Mouse (Mus musculus): Measurements from ENCODE around the gene Gm10226. TPM values are rescaled to one million over a fixed set of nuclear protein-coding genes. Genes with fewer than 3 reads are reported as not detected.
A peak's percentile ranks its signal among the peaks of the same experiment; 100 is the strongest.
"Not testable (repeated sequence)": the region's sequence is repeated elsewhere in the genome, so short reads cannot be mapped to it uniquely, and the experiment has no call there.

The Gm10226 gene
- polyA plus RNA-seq, 1 experiment from 2014 or later, result 19.4 TPM

DNA sequence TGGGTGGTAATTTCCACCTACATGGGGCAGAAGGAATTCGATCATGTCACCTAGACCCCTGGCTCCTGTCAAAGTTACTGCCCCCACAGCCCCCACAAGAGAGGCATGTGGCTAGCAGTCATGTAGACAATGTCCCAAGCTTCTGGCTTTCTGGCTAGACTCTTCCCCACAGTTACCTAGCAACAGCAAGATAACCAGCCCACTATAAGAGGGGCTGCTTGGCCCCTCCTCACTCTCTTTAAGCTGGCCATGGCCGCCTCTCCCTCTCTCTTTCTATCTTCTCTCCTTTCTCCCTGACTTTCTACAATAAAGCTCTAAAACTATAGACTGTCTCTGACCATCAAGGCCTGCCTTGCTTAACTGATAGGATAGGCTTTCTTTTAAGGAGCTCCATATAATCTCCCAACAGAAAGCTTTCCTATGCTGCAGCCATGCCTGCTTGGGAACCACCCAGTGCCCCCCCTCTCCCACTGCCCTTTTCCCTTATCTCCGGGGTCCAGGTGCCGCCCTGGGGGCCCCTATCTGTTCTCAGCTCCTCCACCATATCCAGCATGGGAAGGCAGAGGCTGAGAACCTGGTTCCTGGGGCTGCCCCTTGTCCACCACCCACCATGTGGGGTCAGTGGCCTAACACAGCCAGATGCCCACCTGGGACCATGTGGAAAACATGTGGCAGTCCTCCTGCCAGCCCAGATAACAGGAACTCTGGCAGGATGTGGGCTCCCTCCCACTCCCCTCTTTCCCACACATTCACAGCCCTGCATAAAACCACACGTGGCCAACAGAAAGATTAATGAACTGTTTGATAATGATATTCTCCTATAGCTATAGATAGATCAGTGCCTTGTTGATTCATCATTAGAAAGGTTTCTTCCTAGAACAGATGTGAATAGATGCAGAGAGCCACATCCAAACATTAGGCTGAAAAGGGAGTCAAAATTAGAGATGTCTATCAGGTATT lies 10.9 kb downstream of the Gm10226 start:
- Histone ChIP-seq H3K9me3 (ENCODE audit: control insufficient read depth, low read length) (no peaks in the 10 kb centered on the region), H3K36me3 (ENCODE audit: control insufficient read depth, insufficient read depth, low read length) (no peaks in the 10 kb centered on the region), H3K27me3 (ENCODE audit: control insufficient read depth, insufficient read depth, low read length) (no peaks in the 10 kb centered on the region), H3K27ac (ENCODE audit: low read depth, low read length) (no peak overlapping the region), H3K9ac (ENCODE audit: low read length) (no peak overlapping the region), H3K4me3 (ENCODE audit: low read depth, low read length) (no peak overlapping the region), H3K4me2 (no peak overlapping the region), H3K4me1 (ENCODE audit: control insufficient read depth, insufficient read depth, low read length) (no peaks in the 10 kb centered on the region)
- WGBS, result 53% methylated on average over 5 of the region's 5 CpGs
- ATAC-seq (ENCODE audit: low FRiP score) (no peak), DNase-seq (ENCODE audit: low spot score, missing footprints) (no peak)

DNA sequence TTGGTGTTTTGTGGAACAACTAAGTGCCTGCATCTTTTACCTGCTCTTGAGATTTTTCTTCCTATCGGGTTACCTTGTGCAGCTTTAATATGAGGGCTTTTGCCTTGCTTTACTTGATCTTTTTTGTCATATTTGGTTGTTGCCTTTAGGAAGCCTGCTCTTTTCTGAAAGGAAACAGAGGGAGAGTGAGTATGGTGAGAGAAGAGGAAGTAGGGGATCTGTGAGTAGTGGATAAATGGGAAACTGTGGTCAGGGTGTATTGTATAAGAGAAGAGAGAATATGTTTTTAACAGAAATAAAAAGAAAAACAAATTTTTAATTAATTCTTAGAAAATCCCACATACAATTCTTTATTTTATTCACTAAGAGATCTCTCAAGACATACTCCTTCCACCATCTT lies 11.8 kb downstream of the Gm10226 start:
- Histone ChIP-seq H3K36me3 (ENCODE audit: control insufficient read depth, insufficient read depth, low read length) (no peaks in the 10 kb centered on the region), H3K4me3 (ENCODE audit: low read depth, low read length) (no peak overlapping the region), H3K9me3 (ENCODE audit: control insufficient read depth, low read length) (no peaks in the 10 kb centered on the region), H3K4me1 (ENCODE audit: control insufficient read depth, insufficient read depth, low read length) (no peaks in the 10 kb centered on the region), H3K4me2 (no peak overlapping the region), H3K27me3 (ENCODE audit: control insufficient read depth, insufficient read depth, low read length) (no peaks in the 10 kb centered on the region), H3K27ac (ENCODE audit: low read depth, low read length) (no peak overlapping the region), H3K9ac (ENCODE audit: low read length) (no peak overlapping the region)
- ATAC-seq (ENCODE audit: low FRiP score) (no peak), DNase-seq (ENCODE audit: low spot score, missing footprints) (no peak)
- 74% methylated on average over 1 of the region's 1 CpGs for WGBS

DNA sequence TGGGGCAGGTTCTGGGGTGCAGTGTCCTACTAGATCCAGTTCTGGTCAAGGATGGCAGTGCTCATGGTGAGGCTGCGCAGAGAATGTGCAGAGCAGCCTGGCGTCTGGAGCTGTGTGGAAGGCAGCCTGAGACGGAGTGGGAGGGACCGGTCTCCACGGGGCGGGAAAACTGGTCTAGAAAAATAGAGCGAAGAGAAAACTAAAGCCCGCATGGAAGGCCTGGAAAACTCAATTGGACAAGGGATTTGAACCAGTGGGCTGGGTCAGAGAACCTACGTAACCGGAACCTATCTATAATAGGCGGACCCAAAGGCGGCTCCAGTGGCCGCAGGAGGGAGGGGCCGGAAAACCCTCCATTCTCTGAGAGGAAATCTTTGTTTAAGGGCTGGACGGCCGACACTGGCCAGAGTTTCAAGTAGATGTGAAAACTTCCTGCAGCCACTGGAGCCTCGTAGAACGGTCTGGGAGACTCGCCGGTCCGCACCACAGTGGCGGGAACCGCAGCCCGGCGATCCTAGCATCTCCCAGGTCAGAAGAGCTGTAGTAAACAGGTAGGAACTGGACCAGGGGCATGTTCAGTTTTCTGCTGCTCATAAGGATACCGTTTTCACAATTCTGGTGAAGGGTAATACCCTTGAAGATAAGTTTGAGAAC lies 15.8 kb downstream of the Gm10226 start, which contains the start of gene Zfp760:
Zfp760 (plus strand) TSS at position 399 of the 654 bp plus-strand sequence.
- Histone ChIP-seq H3K4me1 (ENCODE audit: control insufficient read depth, insufficient read depth, low read length) (peaks cover 2% of the 10 kb centered on the region; the same call in 1 of the 2 replicates), H3K9ac (ENCODE audit: low read length) (peak within 1 kb of the TSS; percentile 79), H3K27me3 (ENCODE audit: control insufficient read depth, insufficient read depth, low read length) (no peaks in the 10 kb centered on the region), H3K4me3 (ENCODE audit: low read depth, low read length) (peak within 1 kb of the TSS; percentile 56), H3K36me3 (ENCODE audit: control insufficient read depth, insufficient read depth, low read length) (no peaks in the 10 kb centered on the region), H3K9me3 (ENCODE audit: control insufficient read depth, low read length) (no peaks in the 10 kb centered on the region), H3K27ac (ENCODE audit: low read depth, low read length) (peak within 1 kb of the TSS; percentile 87), H3K4me2 (peak within 1 kb of the TSS; percentile 51)
- ATAC-seq (ENCODE audit: low FRiP score) (peak; percentile 98), DNase-seq (ENCODE audit: low spot score, missing footprints) (peak; percentile 97)
- WGBS, result 3% methylated on average over 26 of the region's 26 CpGs

DNA sequence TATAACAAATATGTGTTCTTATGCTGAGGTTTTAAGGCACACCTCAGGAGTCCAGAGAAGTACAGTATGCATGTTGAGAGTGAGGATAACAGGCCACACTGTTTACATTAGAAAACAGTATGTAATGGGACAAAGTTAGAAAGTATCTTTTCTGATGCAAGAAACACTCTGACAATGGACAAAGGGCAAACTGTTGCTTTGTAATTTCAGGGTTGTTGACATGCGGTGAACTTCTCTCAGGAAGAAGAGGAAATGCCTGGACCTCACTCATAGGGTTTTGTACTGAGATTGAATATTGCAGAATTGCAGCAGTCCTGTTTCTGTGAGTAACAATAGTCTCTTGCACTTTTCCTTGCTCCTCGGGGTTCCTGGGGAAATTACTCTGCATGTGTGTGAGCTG lies 16.7 kb downstream of the Gm10226 start:
- Histone ChIP-seq H3K27ac (ENCODE audit: low read depth, low read length) (no peak overlapping the region), H3K4me1 (ENCODE audit: control insufficient read depth, insufficient read depth, low read length) (peaks cover 2% of the 10 kb centered on the region; the same call in 1 of the 2 replicates), H3K36me3 (ENCODE audit: control insufficient read depth, insufficient read depth, low read length) (peaks cover 2% of the 10 kb centered on the region; the same call in 1 of the 2 replicates), H3K27me3 (ENCODE audit: control insufficient read depth, insufficient read depth, low read length) (no peaks in the 10 kb centered on the region), H3K4me2 (peak overlapping the region; percentile 51), H3K9me3 (ENCODE audit: control insufficient read depth, low read length) (no peaks in the 10 kb centered on the region), H3K9ac (ENCODE audit: low read length) (peak overlapping the region; percentile 79), H3K4me3 (ENCODE audit: low read depth, low read length) (peak overlapping the region; percentile 56)
- no peak for ATAC-seq (ENCODE audit: low FRiP score)
- 49% methylated on average over 2 of the region's 2 CpGs for WGBS
- DNase-seq (ENCODE audit: low spot score, missing footprints), result peak; percentile 88

DNA sequence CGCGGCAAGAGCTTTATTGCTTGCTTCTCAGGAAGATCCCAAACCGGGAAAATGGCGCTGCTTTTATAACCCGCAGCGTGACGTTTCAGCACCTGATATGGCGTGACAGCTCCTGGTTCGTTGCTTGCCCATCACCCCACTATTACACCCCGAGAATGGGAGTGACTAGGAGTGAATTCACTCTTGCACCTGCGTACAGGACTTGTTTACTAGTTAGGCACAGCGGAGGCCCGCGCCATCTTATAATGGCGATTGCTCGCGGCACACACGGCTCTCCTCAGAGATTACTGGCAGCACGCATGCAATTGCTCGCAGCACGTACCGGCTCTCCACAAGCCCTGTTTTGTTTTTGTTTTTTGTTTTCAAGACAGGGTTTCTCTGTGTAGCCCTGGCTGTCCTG lies 38.8 kb downstream of the Gm10226 start, which contains the start of gene Zfp229:
Zfp229 (plus strand) TSS at position 301 of the 400 bp plus-strand sequence.
- H3K9ac ChIP-seq (ENCODE audit: low read length); H3K4me2 ChIP-seq; H3K4me1 ChIP-seq (ENCODE audit: control insufficient read depth, insufficient read depth, low read length); H3K36me3 ChIP-seq (ENCODE audit: control insufficient read depth, insufficient read depth, low read length); H3K27ac ChIP-seq (ENCODE audit: low read depth, low read length); ATAC-seq (ENCODE audit: low FRiP score); H3K9me3 ChIP-seq (ENCODE audit: control insufficient read depth, low read length); DNase-seq (ENCODE audit: low spot score, missing footprints); H3K4me3 ChIP-seq (ENCODE audit: low read depth, low read length); H3K27me3 ChIP-seq (ENCODE audit: control insufficient read depth, insufficient read depth, low read length): not testable (repeated sequence)
- 99% methylated on average over 7 of the region's 22 CpGs for WGBS

DNA sequence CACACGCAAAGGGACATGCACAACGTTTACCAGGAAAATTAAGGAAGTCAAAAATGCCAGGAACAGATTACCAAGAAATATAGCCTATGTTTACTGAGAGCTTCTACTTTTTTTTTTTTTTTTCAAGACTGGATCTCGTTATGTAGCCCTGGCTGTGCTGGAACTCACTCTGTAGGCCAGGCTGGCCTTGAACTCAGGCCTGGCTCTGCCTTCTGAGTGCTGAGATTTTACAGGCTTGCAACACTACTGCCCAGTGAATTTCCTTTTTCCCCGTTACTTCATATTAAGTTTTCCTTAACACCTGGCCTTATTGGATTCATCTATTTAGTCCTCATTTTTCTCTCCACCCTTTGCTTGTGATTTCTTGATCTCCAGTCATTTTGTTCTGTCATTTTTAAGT lies 41.4 kb downstream of the Gm10226 start:
- H3K4me3 ChIP-seq (ENCODE audit: low read depth, low read length), result peak overlapping the region; percentile 66
- H3K4me1 ChIP-seq (ENCODE audit: control insufficient read depth, insufficient read depth, low read length), result no peaks in the 10 kb centered on the region; the same call in 1 of the 2 replicates
- H3K4me2 ChIP-seq, result peak overlapping the region; percentile 45
- WGBS, result 84% methylated on average over 4 of the region's 4 CpGs
- no peak for DNase-seq (ENCODE audit: low spot score, missing footprints)
- H3K9ac ChIP-seq (ENCODE audit: low read length), result peak overlapping the region; percentile 86
- no peaks in the 10 kb centered on the region for H3K9me3 ChIP-seq (ENCODE audit: control insufficient read depth, low read length)
- no peaks in the 10 kb centered on the region for H3K27me3 ChIP-seq (ENCODE audit: control insufficient read depth, insufficient read depth, low read length)
- peak overlapping the region; percentile 21; the same call in 1 of the 2 replicates for H3K27ac ChIP-seq (ENCODE audit: low read depth, low read length)
- ATAC-seq (ENCODE audit: low FRiP score), result 0 out of 2 replicates have a peak, but pooled peaks have one; percentile 28
- H3K36me3 ChIP-seq (ENCODE audit: control insufficient read depth, insufficient read depth, low read length), result no peaks in the 10 kb centered on the region

DNA sequence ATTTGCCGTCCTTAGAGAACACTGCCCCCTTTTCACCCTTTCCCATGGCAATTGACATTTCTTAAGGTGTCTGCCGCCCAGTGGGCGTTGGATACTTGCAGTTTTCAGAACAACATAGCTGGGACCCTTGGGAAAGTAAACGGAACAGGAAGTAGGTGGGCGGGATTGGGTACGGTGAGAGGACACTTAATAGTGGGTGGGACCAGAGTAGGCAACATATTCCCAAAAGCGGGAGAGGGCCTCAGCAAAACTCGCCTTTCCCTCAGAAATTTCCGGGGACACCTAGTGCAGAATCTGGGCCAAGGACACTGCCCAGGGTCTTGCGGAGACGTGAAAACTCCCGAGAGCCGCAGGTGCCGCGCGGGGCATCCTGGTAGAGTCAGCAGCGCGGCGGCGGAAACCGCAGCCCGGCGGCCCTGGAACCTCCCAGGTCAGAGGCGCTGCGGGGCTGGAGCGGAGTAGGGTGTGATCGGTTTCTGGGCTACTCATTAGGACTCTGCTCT lies 41.9 kb downstream of the Gm10226 start:
- H3K4me3 ChIP-seq (ENCODE audit: low read depth, low read length), result peak overlapping the region; percentile 66
- H3K36me3 ChIP-seq (ENCODE audit: control insufficient read depth, insufficient read depth, low read length), result no peaks in the 10 kb centered on the region
- WGBS, result under 1% methylated on average over 27 of the region's 27 CpGs
- no peaks in the 10 kb centered on the region for H3K27me3 ChIP-seq (ENCODE audit: control insufficient read depth, insufficient read depth, low read length)
- peak overlapping the region; percentile 45 for H3K4me2 ChIP-seq
- H3K9me3 ChIP-seq (ENCODE audit: control insufficient read depth, low read length), result no peaks in the 10 kb centered on the region
- no peaks in the 10 kb centered on the region; the same call in 1 of the 2 replicates for H3K4me1 ChIP-seq (ENCODE audit: control insufficient read depth, insufficient read depth, low read length)
- ATAC-seq (ENCODE audit: low FRiP score) (peak; percentile 98), DNase-seq (ENCODE audit: low spot score, missing footprints) (peak; percentile 98)
- peak overlapping the region; percentile 54; the same call in 1 of the 2 replicates for H3K27ac ChIP-seq (ENCODE audit: low read depth, low read length)
- peak overlapping the region; percentile 86 for H3K9ac ChIP-seq (ENCODE audit: low read length)

Data from midbrain, embryonic 11.5 days (tissue).